Mouse (Mus musculus) kidney, embryonic 16.5 days (tissue): ENCODE measurements at regions not wholly inside any gene's neighbourhood (a gene's known extent, or its start where the extent isn't known, plus 50 kb on each side); places are given as distances from the start of the nearest gene placed in this dataset.
"Not testable (repeated sequence)": the region's sequence is repeated elsewhere in the genome, so short reads cannot be mapped to it uniquely, and the experiment has no call there.

Experiments used
- ATAC-seq: fragments of 200-750 bp; cut with Nextera tagmentation; 2 replicates; pipeline ENCODE4 v1.8.0; 2017; ENCODE audit warnings: moderate TSS enrichment; ENCODE audit not compliant: low FRiP score, low TSS enrichment
- H3K27ac ChIP-seq: fragments of 300-500 bp; sonication (generic); 2 replicates; pipeline ENCODE4 v1.5.1; 2014; ENCODE audit warnings: low read length
- H3K27me3 ChIP-seq: fragments of 300-500 bp; sonication (generic); 2 replicates; pipeline ENCODE4 v1.6.1; 2014; ENCODE audit warnings: low read length, control low read depth, mixed read lengths; ENCODE audit not compliant: insufficient read depth
- H3K36me3 ChIP-seq: fragments of 300-500 bp; sonication (generic); 2 replicates; pipeline ENCODE4 v1.6.1; 2014; ENCODE audit warnings: low read length, control low read depth, mixed read lengths; ENCODE audit not compliant: insufficient read depth
- H3K4me1 ChIP-seq: fragments of 300-500 bp; sonication (generic); 2 replicates; pipeline ENCODE4 v1.6.1; 2014; ENCODE audit warnings: low read length, control low read depth, mixed read lengths; ENCODE audit not compliant: insufficient read depth
- H3K4me2 ChIP-seq: fragments of 300-500 bp; sonication (generic); replicated peaks from 2 replicates; pipeline ENCODE4 v1.6.1; 2014; ENCODE audit warnings: low read depth, low read length
- H3K4me3 ChIP-seq: fragments of 300-500 bp; sonication (generic); 2 replicates; pipeline ENCODE4 v1.5.1; 2014; ENCODE audit warnings: mild to moderate bottlenecking, low read length
- H3K9ac ChIP-seq: fragments of 300-500 bp; sonication (generic); replicated peaks from 2 replicates; pipeline ENCODE4 v1.6.1; 2014; ENCODE audit warnings: low read length
- H3K9me3 ChIP-seq: fragments of 300-500 bp; sonication (generic); 2 replicates; pipeline ENCODE4 v1.6.1; 2016; ENCODE audit warnings: low read length, control low read depth
- WGBS: fragments of 180-500 bp; shearing (Covaris S2); extraction: QIAGEN DNeasy Blood & Tissue Kit; methylation state at CpG from one replicate; pipeline ENCODE4 v1.1.7; 2014; 5-methylcytosine and 5-hydroxymethylcytosine counted together

DNA sequence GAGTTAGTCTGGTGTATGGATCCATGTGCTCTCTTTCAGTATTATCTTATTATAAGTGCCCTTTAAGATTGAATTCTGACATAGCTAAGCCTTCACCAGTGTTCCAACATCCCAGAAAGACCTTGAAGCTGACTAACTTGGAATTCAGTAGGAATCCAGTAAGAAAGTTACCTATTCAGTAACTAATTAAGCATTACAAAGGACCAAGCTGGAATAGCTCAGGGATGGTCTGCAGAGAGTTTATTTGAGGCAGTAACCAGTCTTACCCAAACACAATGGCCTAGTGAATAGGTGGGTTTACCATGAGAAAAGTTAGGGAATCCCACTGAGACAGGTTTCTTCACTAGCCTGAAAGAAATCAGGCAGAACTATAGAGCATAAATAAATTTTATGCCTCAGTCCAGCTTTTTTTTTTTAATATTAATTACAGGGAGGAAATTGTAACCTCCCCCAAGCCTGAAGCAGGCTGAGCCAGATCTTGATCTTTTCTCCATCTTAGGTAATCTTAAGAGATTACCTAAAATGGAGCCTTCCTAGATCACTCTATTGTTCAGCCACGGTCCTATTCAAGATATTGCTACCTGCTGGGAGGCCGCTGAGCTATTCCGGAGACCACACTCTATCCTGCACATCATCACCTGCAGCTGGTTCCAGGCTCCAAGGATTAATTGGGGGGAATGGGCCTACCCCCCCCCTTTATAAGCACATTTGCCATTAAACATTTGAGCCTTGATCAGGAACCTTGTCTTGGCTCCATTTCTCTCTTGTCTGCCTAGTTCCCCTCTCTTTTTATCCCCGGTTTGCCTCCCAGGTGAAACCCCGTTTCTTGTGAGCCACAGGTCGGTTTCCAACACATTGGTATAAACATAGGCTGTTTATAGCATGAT is 93.0 kb upstream of the Gnai1 start:
- not testable (repeated sequence) for ATAC-seq, H3K4me2 ChIP-seq
- 76% methylated on average over 6 of the region's 6 CpGs for WGBS

DNA sequence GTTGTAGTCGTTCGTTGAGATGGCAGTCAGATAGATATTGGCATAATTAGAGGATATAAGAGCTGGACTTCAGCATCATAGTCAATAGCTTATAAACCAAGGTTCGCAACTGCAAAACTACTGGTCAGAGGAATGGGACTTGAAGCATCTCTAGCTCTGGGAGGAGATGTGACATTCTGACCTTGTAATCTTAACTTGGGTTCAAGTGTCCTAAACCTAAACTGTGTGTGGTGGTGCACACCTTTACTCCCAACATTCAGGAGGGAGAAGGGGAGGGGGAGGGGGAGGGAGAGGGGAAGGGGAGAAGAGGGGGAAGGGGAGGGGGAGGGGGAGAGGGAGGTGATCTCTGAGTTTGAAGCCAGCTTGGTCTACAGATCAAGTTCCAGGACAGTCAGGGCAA is 89.1 kb upstream of the Gnai1 start:
- no peak overlapping the region for H3K4me3 ChIP-seq
- WGBS: 93% methylated on average over 3 of the region's 3 CpGs
- no peak overlapping the region for H3K9ac ChIP-seq
- no peaks in the 10 kb centered on the region for H3K27me3 ChIP-seq
- no peaks in the 10 kb centered on the region for H3K36me3 ChIP-seq
- no peak for ATAC-seq
- no peak overlapping the region for H3K4me2 ChIP-seq
- H3K4me1 ChIP-seq: no peaks in the 10 kb centered on the region
- H3K27ac ChIP-seq: no peak overlapping the region
- no peaks in the 10 kb centered on the region for H3K9me3 ChIP-seq

More for the DNA sequence above, 93.0 kb upstream of the Gnai1 start:
- not testable (repeated sequence) for H3K4me3 ChIP-seq, H3K27ac ChIP-seq, H3K9me3 ChIP-seq, H3K4me1 ChIP-seq, H3K9ac ChIP-seq, H3K36me3 ChIP-seq, H3K27me3 ChIP-seq

DNA sequence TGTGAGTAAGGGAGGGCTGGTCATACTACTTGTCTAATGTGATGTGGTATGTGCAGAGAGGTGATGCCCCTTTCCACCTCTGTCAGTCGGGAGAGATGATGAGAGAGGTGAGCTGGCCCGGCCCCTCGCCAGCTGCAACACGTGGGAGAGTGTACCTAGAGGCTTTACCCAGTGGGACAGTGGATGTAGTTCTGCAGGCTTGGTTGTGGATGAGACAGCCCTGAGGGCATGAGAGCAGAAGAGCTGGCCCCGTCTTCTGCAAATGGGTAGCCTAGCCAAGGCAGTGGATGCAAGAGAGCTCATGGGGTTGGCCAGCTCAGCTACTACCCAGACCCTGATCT is 88.1 kb upstream of the Gnai1 start:
- no peaks in the 10 kb centered on the region for H3K4me1 ChIP-seq
- no peak overlapping the region for H3K4me3 ChIP-seq
- H3K27me3 ChIP-seq: no peaks in the 10 kb centered on the region
- no peak overlapping the region for H3K9ac ChIP-seq
- no peaks in the 10 kb centered on the region for H3K36me3 ChIP-seq
- no peak overlapping the region for H3K27ac ChIP-seq
- no peak for ATAC-seq
- H3K9me3 ChIP-seq: no peaks in the 10 kb centered on the region
- WGBS: 77% methylated on average over 5 of the region's 5 CpGs
- no peak overlapping the region for H3K4me2 ChIP-seq

DNA sequence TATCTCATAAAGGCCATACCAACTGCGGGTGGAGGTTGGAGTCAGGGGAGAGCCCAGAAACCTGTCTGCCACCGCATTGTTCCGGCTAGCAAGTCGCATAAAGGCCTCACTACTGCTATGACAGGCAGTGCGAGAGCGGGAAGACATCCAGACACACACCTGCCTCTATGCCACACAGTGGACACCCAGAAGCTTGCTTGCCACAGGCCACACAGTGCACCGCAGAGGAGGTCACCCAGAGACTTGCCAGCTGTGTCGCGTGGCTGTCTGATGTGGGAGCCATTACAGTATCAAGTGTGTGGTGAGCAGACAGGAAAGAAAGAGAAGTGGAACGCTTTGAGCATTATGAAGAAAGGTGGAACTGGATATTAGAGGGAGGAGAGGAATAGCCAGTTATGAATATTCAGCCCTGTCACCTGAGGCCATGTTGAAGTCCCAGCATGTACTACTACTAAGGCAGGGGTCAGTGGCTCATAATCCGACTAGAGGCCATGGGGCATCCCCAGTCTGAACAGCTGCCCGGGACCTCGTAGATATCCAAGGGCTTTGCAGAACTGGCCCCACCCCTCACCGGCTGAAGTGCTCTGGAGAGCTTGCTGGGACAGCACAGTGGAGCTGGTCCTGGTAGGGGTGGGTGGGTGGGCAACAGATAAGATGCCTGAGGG is 87.6 kb upstream of the Gnai1 start:
- Histone ChIP-seq H3K27me3 (no peaks in the 10 kb centered on the region), H3K36me3 (no peaks in the 10 kb centered on the region), H3K9ac (no peak overlapping the region), H3K4me3 (no peak overlapping the region), H3K9me3 (no peaks in the 10 kb centered on the region), H3K4me2 (no peak overlapping the region), H3K4me1 (no peaks in the 10 kb centered on the region), H3K27ac (no peak overlapping the region)
- 90% methylated on average over 14 of the region's 14 CpGs for WGBS
- ATAC-seq: no peak

DNA sequence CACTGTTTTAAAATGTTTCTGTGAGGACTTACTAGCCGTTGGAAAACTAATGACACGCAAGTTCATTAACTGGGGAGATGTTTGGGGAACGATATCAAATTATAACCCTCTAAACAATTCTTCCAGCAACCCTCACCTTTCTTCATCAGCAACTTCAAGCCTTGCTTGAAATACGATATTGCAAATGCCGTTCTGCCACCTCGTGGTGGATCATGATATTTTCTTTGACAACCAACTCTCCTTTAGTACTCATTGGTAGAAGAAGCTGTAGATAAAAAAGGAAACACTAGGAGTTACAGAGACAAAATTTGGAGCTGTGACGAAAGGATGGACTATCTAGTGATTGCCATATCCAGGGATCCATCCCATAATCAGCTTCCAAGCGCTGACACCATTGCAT is 85.8 kb upstream of the Gnai1 start:
- no peaks in the 10 kb centered on the region for H3K36me3 ChIP-seq
- no peaks in the 10 kb centered on the region for H3K9me3 ChIP-seq
- no peaks in the 10 kb centered on the region for H3K4me1 ChIP-seq
- H3K27ac ChIP-seq: no peak overlapping the region
- H3K4me3 ChIP-seq: no peak overlapping the region
- no peak overlapping the region for H3K9ac ChIP-seq
- no peak overlapping the region for H3K4me2 ChIP-seq
- H3K27me3 ChIP-seq: no peaks in the 10 kb centered on the region
- ATAC-seq: no peak; the same call in 1 of the 2 replicates
- WGBS: 18% methylated on average over 7 of the region's 8 CpGs

DNA sequence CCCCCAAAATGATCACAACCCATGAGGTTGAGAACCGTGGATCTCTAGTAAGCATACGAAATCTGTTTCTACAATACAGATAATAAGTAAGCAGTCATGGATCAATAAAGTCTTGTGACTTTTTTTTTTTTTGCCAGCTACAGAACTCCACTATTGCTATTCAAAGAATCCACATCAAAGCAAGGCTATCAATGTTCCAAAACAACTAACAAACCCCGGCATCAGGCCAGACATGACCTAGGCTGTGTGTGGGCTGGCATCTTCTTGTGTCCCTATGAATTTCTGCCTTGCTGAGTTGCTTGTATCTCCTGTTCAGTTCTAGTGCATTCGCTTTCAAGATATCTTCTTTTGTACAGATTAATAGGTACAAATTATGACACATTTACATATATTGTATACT is 79.8 kb upstream of the Gnai1 start:
- WGBS: 89% methylated on average over 4 of the region's 4 CpGs
- Histone ChIP-seq H3K27ac (no peak overlapping the region), H3K9me3 (no peaks in the 10 kb centered on the region), H3K4me2 (no peak overlapping the region), H3K36me3 (no peaks in the 10 kb centered on the region), H3K4me3 (no peak overlapping the region), H3K4me1 (peaks cover 10% of the 10 kb centered on the region; the same call in 1 of the 2 replicates), H3K27me3 (no peaks in the 10 kb centered on the region), H3K9ac (no peak overlapping the region)
- ATAC-seq: no peak

DNA sequence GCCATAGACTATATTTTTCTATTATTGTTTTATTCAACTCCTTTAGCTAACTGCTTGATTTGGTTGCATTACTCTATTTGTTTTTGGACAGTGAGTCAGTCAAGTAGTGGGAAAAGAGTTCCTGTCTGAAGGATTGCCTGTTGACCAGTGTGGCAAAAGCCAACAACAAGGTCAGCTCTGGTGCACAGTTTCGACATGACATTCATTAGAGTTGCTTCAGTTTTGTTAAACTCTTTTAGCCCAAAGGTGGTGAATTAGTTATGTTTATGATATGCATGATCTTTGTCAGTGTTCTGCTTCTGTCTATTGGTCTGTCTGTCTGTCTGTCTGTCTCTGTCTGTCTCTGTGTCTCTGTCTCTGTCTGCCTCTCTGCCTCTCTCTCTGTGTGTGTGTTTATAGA is 79.1 kb upstream of the Gnai1 start:
- Histone ChIP-seq H3K36me3 (no peaks in the 10 kb centered on the region), H3K4me3 (no peak overlapping the region), H3K27ac (no peak overlapping the region), H3K27me3 (no peaks in the 10 kb centered on the region), H3K4me2 (no peak overlapping the region), H3K9me3 (no peaks in the 10 kb centered on the region), H3K9ac (no peak overlapping the region), H3K4me1 (peaks cover 10% of the 10 kb centered on the region; the same call in 1 of the 2 replicates)
- WGBS: 69% methylated on average over 1 of the region's 1 CpGs
- ATAC-seq: no peak

DNA sequence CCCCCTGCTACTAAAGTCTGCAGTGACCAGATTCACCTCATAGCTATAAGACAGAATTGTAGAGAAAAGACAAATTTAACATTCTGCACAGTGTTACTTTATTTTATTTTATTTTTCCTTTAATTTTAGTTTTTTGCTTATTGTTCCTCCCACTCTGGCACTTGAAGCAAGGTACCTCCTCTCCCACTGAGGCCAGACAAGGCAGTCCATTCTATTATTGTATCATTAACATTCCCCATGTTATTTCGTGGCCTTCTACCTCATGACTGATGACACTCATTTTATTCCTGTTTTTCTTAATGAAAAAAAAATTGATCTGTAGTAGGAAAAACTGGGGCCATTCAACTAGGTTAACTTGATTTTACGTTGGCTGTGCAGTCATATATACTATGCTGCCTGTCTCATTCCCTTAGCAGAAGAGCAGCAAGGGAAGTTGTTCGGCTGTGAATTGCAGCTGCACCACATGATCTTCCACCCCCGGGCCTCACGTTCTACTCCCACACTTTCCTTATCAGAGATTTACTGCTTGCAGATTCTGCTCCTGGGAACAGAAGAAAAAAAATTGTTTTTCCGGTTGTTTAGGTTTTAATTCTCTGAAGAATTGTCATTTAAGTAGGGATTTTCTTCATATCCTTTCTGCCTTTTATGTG is 76.1 kb upstream of the Gnai1 start:
- ATAC-seq: no peak
- H3K9ac ChIP-seq: no peak overlapping the region
- peaks cover 10% of the 10 kb centered on the region; the same call in 1 of the 2 replicates for H3K4me1 ChIP-seq
- no peaks in the 10 kb centered on the region for H3K27me3 ChIP-seq
- no peak overlapping the region for H3K4me3 ChIP-seq
- no peak overlapping the region for H3K4me2 ChIP-seq
- no peaks in the 10 kb centered on the region for H3K36me3 ChIP-seq
- WGBS: 16% methylated on average over 6 of the region's 6 CpGs
- no peak overlapping the region for H3K27ac ChIP-seq
- no peaks in the 10 kb centered on the region for H3K9me3 ChIP-seq

DNA sequence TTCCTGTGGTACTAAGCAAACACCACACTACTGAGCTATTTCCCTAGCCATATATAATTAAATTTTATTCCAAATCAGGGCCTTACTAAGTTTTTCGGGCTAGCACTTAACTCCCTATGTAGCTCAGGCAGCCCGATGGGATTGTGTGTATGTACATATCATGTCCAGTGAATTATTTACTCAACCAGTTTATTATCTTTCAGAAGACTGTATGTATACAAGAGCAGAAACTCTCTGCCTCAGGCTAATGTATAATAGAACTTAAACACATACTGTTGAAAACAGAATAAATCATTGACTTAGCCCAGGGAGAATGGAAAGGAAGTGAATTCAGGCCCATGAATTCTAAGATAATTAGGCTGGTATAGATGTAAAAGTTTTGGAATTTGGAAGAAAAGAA is 74.1 kb upstream of the Gnai1 start:
- H3K4me2 ChIP-seq: no peak overlapping the region
- H3K4me3 ChIP-seq: no peak overlapping the region
- no peaks in the 10 kb centered on the region for H3K27me3 ChIP-seq
- peaks cover 10% of the 10 kb centered on the region; the same call in 1 of the 2 replicates for H3K4me1 ChIP-seq
- H3K27ac ChIP-seq: peak overlapping the region; percentile 55; the same call in 1 of the 2 replicates
- H3K9me3 ChIP-seq: no peaks in the 10 kb centered on the region
- 62% methylated on average over 2 of the region's 2 CpGs for WGBS
- no peaks in the 10 kb centered on the region for H3K36me3 ChIP-seq
- peak; percentile 83; the same call in 1 of the 2 replicates for ATAC-seq
- H3K9ac ChIP-seq: no peak overlapping the region
